14 mouse cellular contexts compared by ENCODE assay signal in genomic region chr4:104555408-104555807, GRCm38 (mm10).
DNase-seq lines count a peak whose midpoint lies in the region; ATAC-seq and TF ChIP-seq lines count a peak whose summit lies in the region.
"Had no signal": no experiment of that assay in that cellular context is flagged by ENCODE, and none has a peak within 500 bp of the region (broad histone marks: within the 10 kb centered on the region; RNA-seq: fewer than 3 reads in every experiment).

No protein-coding gene starts in this region.

- H3K27ac ChIP-seq in limb, embryonic 11.5 days (replicated peaks; ENCODE audit: low read depth, low read length): no peak overlapping the region
- H3K27ac ChIP-seq in limb, embryonic 10.5 days: no peak overlapping the region
- no peak overlapping the region for H3K27ac ChIP-seq in hindbrain, embryonic 16.5 days (ENCODE audit: low read depth, low read length)
- no peak overlapping the region for H3K27ac ChIP-seq in midbrain, embryonic 13.5 days
- no peak overlapping the region for H3K27ac ChIP-seq in cerebellum, adult 2 months (ENCODE audit: insufficient read depth, low read length)
- H3K27ac ChIP-seq: left cerebral cortex, adult 2 months; liver, embryonic 14.5 days had no signal

- no peak overlapping the region for H3K9ac ChIP-seq in limb, embryonic 11.5 days (ENCODE audit: low read length)
- H3K9ac ChIP-seq in hindbrain, embryonic 16.5 days (ENCODE audit: low read depth, low read length): no peak overlapping the region
- no peak overlapping the region for H3K9ac ChIP-seq in midbrain, embryonic 13.5 days (replicated peaks)
- H3K9ac ChIP-seq: liver, embryonic 14.5 days had no signal

- no peaks in the 10 kb centered on the region for H3K9me3 ChIP-seq in limb, embryonic 11.5 days (ENCODE audit: control insufficient read depth, low read length)
- no peaks in the 10 kb centered on the region for H3K9me3 ChIP-seq in limb, embryonic 10.5 days (replicated peaks)
- no peaks in the 10 kb centered on the region for H3K9me3 ChIP-seq in hindbrain, embryonic 16.5 days (ENCODE audit: control insufficient read depth, low read length)
- H3K9me3 ChIP-seq in midbrain, embryonic 13.5 days: no peaks in the 10 kb centered on the region

- 38% methylated on average over 2 of the region's 2 CpGs for WGBS in limb, embryonic 11.5 days
- 63% methylated on average over 2 of the region's 2 CpGs for WGBS in limb, embryonic 10.5 days
- 13% methylated on average over 2 of the region's 2 CpGs for whole genome bisulfite sequencing in hindbrain, embryonic 16.5 days
- 37% methylated on average over 2 of the region's 2 CpGs for WGBS in midbrain, embryonic 13.5 days
- WGBS in cerebellum, adult 2 months: 80% methylated on average over 2 of the region's 2 CpGs

- H3K4me2 ChIP-seq in limb, embryonic 11.5 days (ENCODE audit: low read depth, severe bottlenecking): no peak overlapping the region
- no peak overlapping the region for H3K4me2 ChIP-seq in hindbrain, embryonic 16.5 days (ENCODE audit: low read length)
- no peak overlapping the region for H3K4me2 ChIP-seq in midbrain, embryonic 13.5 days (replicated peaks)

- no peak for TF ChIP-seq CTCF in cerebellum, adult 2 months (IDR thresholded peaks at IDR 0.05; ENCODE audit: borderline replicate concordance, insufficient read depth, low read depth, low read length)

- peaks cover 3% of the 10 kb centered on the region; the same call in 1 of the 2 replicates for H3K4me1 ChIP-seq in limb, embryonic 11.5 days (ENCODE audit: control insufficient read depth, insufficient read depth, low read length)
- H3K4me1 ChIP-seq in limb, embryonic 10.5 days: peaks cover 21% of the 10 kb centered on the region
- H3K4me1 ChIP-seq in hindbrain, embryonic 16.5 days (ENCODE audit: control insufficient read depth, insufficient read depth, low read depth, low read length): no peaks in the 10 kb centered on the region; the same call in 1 of the 2 replicates
- peaks cover 34% of the 10 kb centered on the region for H3K4me1 ChIP-seq in midbrain, embryonic 13.5 days (replicated peaks)
- peaks cover 2% of the 10 kb centered on the region for H3K4me1 ChIP-seq in cerebellum, adult 2 months (ENCODE audit: control insufficient read depth, insufficient read depth, low read length)

- no peaks in the 10 kb centered on the region for H3K36me3 ChIP-seq in limb, embryonic 11.5 days (ENCODE audit: control insufficient read depth, insufficient read depth, low read length)
- H3K36me3 ChIP-seq in limb, embryonic 10.5 days: no peaks in the 10 kb centered on the region
- no peaks in the 10 kb centered on the region for H3K36me3 ChIP-seq in hindbrain, embryonic 16.5 days (ENCODE audit: control insufficient read depth, insufficient read depth, low read length)
- no peaks in the 10 kb centered on the region for H3K36me3 ChIP-seq in midbrain, embryonic 13.5 days

- no peak for TF ChIP-seq POLR2A in cerebellum, adult 2 months (IDR thresholded peaks at IDR 0.05; ENCODE audit: borderline replicate concordance, insufficient read depth, low read length)

- DNase-seq in limb, embryonic 11.5 days (ENCODE audit: low spot score): peak; percentile 32
- DNase-seq in limb, embryonic 10.5 days (ENCODE audit: low spot score): no peak
- peak; percentile 26 for DNase-seq in embryo, embryonic 11.5 days (ENCODE audit: low read depth, low spot score)
- DNase-seq in cerebellum, adult 2 months: no peak
- DNase-seq in lung, postnatal 25 days (ENCODE audit: low spot score): no peak
- no peak for DNase-seq in adrenal gland, adult 2 months
- DNase-seq: adrenal gland, adult 8-10 months; heart, adult 18-20 months; heart, postnatal 14 days; right cerebral cortex, postnatal 25 days had no signal

- H3K4me3 ChIP-seq in limb, embryonic 11.5 days (ENCODE audit: low read depth, low read length): no peak overlapping the region
- H3K4me3 ChIP-seq in limb, embryonic 10.5 days: no peak overlapping the region
- H3K4me3 ChIP-seq in hindbrain, embryonic 16.5 days (ENCODE audit: low read length): no peak overlapping the region
- no peak overlapping the region for H3K4me3 ChIP-seq in midbrain, embryonic 13.5 days (replicated peaks)
- H3K4me3 ChIP-seq in cerebellum, adult 2 months (replicated peaks; ENCODE audit: insufficient read depth, low read depth, low read length): no peak overlapping the region
- H3K4me3 ChIP-seq: left cerebral cortex, adult 2 months had no signal

- ATAC-seq in limb, embryonic 11.5 days (ENCODE audit: insufficient number of reproducible peaks, low FRiP score, low TSS enrichment, low read depth): peak; percentile 68; the same call in 1 of the 2 replicates
- peak; percentile 76 for ATAC-seq in hindbrain, embryonic 16.5 days
- ATAC-seq in midbrain, embryonic 13.5 days: peak; percentile 62; the same call in 1 of the 2 replicates

- no peaks in the 10 kb centered on the region for H3K27me3 ChIP-seq in limb, embryonic 11.5 days (ENCODE audit: control insufficient read depth, insufficient read depth, low read length)
- no peaks in the 10 kb centered on the region for H3K27me3 ChIP-seq in limb, embryonic 10.5 days (ENCODE audit: low read depth, poor library complexity, severe bottlenecking)
- H3K27me3 ChIP-seq in hindbrain, embryonic 16.5 days (replicated peaks; ENCODE audit: control insufficient read depth, insufficient read depth, low read length): no peaks in the 10 kb centered on the region
- H3K27me3 ChIP-seq in midbrain, embryonic 13.5 days: no peaks in the 10 kb centered on the region
- H3K27me3 ChIP-seq in cerebellum, adult 2 months (ENCODE audit: control insufficient read depth, insufficient read depth, low read length): no peaks in the 10 kb centered on the region

Comparison
In these comparisons a context has a peak if more than half of its experiments do, and no peak if none do; other contexts are left out.
1. DNase-seq: peak in limb, embryonic 11.5 days (single experiment) and embryo, embryonic 11.5 days (single experiment); none in limb, embryonic 10.5 days (single experiment), cerebellum, adult 2 months (0 of 2), lung, postnatal 25 days (single experiment) and adrenal gland, adult 2 months (single experiment).
2. Peak in every context shown above with its lines, with median percentiles within 50 percentile points of each other: ATAC-seq.